Mouse (Mus musculus): ENCODE data around the gene Xylt1. TPM values are rescaled to one million over a fixed set of nuclear protein-coding genes. Genes with fewer than 3 reads are reported as not detected.
A peak's percentile ranks its signal among the peaks of the same experiment; 100 is the strongest.

Gene Xylt1
- 2.1 and 2.5 TPM in 2 replicates for polyA plus RNA-seq (2015; fragmentation: Nextera tagmentation; extraction: Ambion mirVana)

- no peaks in the 10 kb centered on the region for H3K9me3 ChIP-seq (replicated peaks; ENCODE audit: control insufficient read depth, low read length, poor library complexity, severe bottlenecking)
- ATAC-seq: peak; percentile 92
- peaks cover 3% of the 10 kb centered on the region; the same call in 1 of the 2 replicates for H3K27me3 ChIP-seq (ENCODE audit: control insufficient read depth, insufficient read depth, low read depth, low read length)
- H3K27ac ChIP-seq (ENCODE audit: low read length): peak within 1 kb of the TSS; percentile 85
- H3K9ac ChIP-seq (ENCODE audit: low read depth, low read length): peak within 1 kb of the TSS; percentile 85
- H3K4me1 ChIP-seq (ENCODE audit: control insufficient read depth, insufficient read depth, low read length): peaks cover 16% of the 10 kb centered on the region
- H3K4me3 ChIP-seq (ENCODE audit: low read depth, low read length): peak within 1 kb of the TSS; percentile 85
- H3K36me3 ChIP-seq (ENCODE audit: control insufficient read depth, insufficient read depth, low read length): no peaks in the 10 kb centered on the region
- peak within 1 kb of the TSS; percentile 82 for H3K4me2 ChIP-seq (ENCODE audit: low read length)
- under 1% methylated on average over 42 of the region's 69 CpGs for WGBS
These were observed at the start of gene Xylt1 for GRCm38 (mm10) chr7:117380418-117381187. Xylt1 (plus strand) TSS chr7:117380979.

GRCm38 (mm10) chr7:117333936-117334335 lies 46.8 kb upstream of the Xylt1 start:
- H3K4me3 ChIP-seq (ENCODE audit: low read depth, low read length): no peak overlapping the region
- H3K4me2 ChIP-seq (ENCODE audit: low read length): no peak overlapping the region
- H3K9me3 ChIP-seq (replicated peaks; ENCODE audit: control insufficient read depth, low read length, poor library complexity, severe bottlenecking): no peaks in the 10 kb centered on the region; the same call in 1 of the 2 replicates
- H3K27me3 ChIP-seq (ENCODE audit: control insufficient read depth, insufficient read depth, low read depth, low read length): no peaks in the 10 kb centered on the region
- no peaks in the 10 kb centered on the region for H3K4me1 ChIP-seq (ENCODE audit: control insufficient read depth, insufficient read depth, low read length)
- H3K27ac ChIP-seq (ENCODE audit: low read length): no peak overlapping the region
- H3K9ac ChIP-seq (ENCODE audit: low read depth, low read length): no peak overlapping the region
- H3K36me3 ChIP-seq (ENCODE audit: control insufficient read depth, insufficient read depth, low read length): no peaks in the 10 kb centered on the region
- ATAC-seq: no peak
- WGBS: 80% methylated on average over 5 of the region's 5 CpGs

- no peaks in the 10 kb centered on the region for H3K4me1 ChIP-seq (ENCODE audit: control insufficient read depth, insufficient read depth, low read length)
- ATAC-seq: no peak
- no peak overlapping the region for H3K4me2 ChIP-seq (ENCODE audit: low read length)
- H3K36me3 ChIP-seq (ENCODE audit: control insufficient read depth, insufficient read depth, low read length): no peaks in the 10 kb centered on the region
- H3K4me3 ChIP-seq (ENCODE audit: low read depth, low read length): no peak overlapping the region
- H3K27me3 ChIP-seq (ENCODE audit: control insufficient read depth, insufficient read depth, low read depth, low read length): no peaks in the 10 kb centered on the region
- no peak overlapping the region for H3K9ac ChIP-seq (ENCODE audit: low read depth, low read length)
- 71% methylated on average over 2 of the region's 2 CpGs for WGBS
- no peaks in the 10 kb centered on the region for H3K9me3 ChIP-seq (replicated peaks; ENCODE audit: control insufficient read depth, low read length, poor library complexity, severe bottlenecking)
- no peak overlapping the region for H3K27ac ChIP-seq (ENCODE audit: low read length)
These were observed 24.5 kb upstream of the Xylt1 start for GRCm38 (mm10) chr7:117356316-117356715.

GRCm38 (mm10) chr7:117357425-117358194 lies 23.2 kb upstream of the Xylt1 start:
- Histone ChIP-seq H3K9ac (ENCODE audit: low read depth, low read length) (no peak overlapping the region), H3K4me3 (ENCODE audit: low read depth, low read length) (no peak overlapping the region), H3K27ac (ENCODE audit: low read length) (no peak overlapping the region), H3K36me3 (ENCODE audit: control insufficient read depth, insufficient read depth, low read length) (no peaks in the 10 kb centered on the region), H3K4me1 (ENCODE audit: control insufficient read depth, insufficient read depth, low read length) (no peaks in the 10 kb centered on the region), H3K9me3 (replicated peaks; ENCODE audit: control insufficient read depth, low read length, poor library complexity, severe bottlenecking) (no peaks in the 10 kb centered on the region), H3K4me2 (ENCODE audit: low read length) (no peak overlapping the region), H3K27me3 (ENCODE audit: control insufficient read depth, insufficient read depth, low read depth, low read length) (no peaks in the 10 kb centered on the region)
- 83% methylated on average over 6 of the region's 6 CpGs for WGBS
- ATAC-seq: no peak

- 85% methylated on average over 2 of the region's 2 CpGs for WGBS
- H3K4me1 ChIP-seq (ENCODE audit: control insufficient read depth, insufficient read depth, low read length): no peaks in the 10 kb centered on the region
- H3K27me3 ChIP-seq (ENCODE audit: control insufficient read depth, insufficient read depth, low read depth, low read length): no peaks in the 10 kb centered on the region
- no peak overlapping the region for H3K4me2 ChIP-seq (ENCODE audit: low read length)
- no peak overlapping the region for H3K27ac ChIP-seq (ENCODE audit: low read length)
- H3K9me3 ChIP-seq (replicated peaks; ENCODE audit: control insufficient read depth, low read length, poor library complexity, severe bottlenecking): no peaks in the 10 kb centered on the region
- ATAC-seq: no peak
- H3K36me3 ChIP-seq (ENCODE audit: control insufficient read depth, insufficient read depth, low read length): no peaks in the 10 kb centered on the region
- H3K4me3 ChIP-seq (ENCODE audit: low read depth, low read length): no peak overlapping the region
- no peak overlapping the region for H3K9ac ChIP-seq (ENCODE audit: low read depth, low read length)
These were observed 19.5 kb upstream of the Xylt1 start for GRCm38 (mm10) chr7:117361281-117361680.

- Histone ChIP-seq H3K4me2 (ENCODE audit: low read length) (no peak overlapping the region), H3K27me3 (ENCODE audit: control insufficient read depth, insufficient read depth, low read depth, low read length) (no peaks in the 10 kb centered on the region), H3K9me3 (replicated peaks; ENCODE audit: control insufficient read depth, low read length, poor library complexity, severe bottlenecking) (no peaks in the 10 kb centered on the region), H3K36me3 (ENCODE audit: control insufficient read depth, insufficient read depth, low read length) (no peaks in the 10 kb centered on the region), H3K4me3 (ENCODE audit: low read depth, low read length) (no peak overlapping the region), H3K27ac (ENCODE audit: low read length) (no peak overlapping the region), H3K4me1 (ENCODE audit: control insufficient read depth, insufficient read depth, low read length) (no peaks in the 10 kb centered on the region), H3K9ac (ENCODE audit: low read depth, low read length) (no peak overlapping the region)
- ATAC-seq: no peak
- WGBS: 91% methylated on average over 4 of the region's 4 CpGs
These were observed 18.3 kb upstream of the Xylt1 start for GRCm38 (mm10) chr7:117362493-117362892.

GRCm38 (mm10) chr7:117368647-117369289 lies 12.0 kb upstream of the Xylt1 start:
- Histone ChIP-seq H3K9ac (ENCODE audit: low read depth, low read length) (no peak overlapping the region), H3K4me2 (ENCODE audit: low read length) (no peak overlapping the region), H3K27me3 (ENCODE audit: control insufficient read depth, insufficient read depth, low read depth, low read length) (no peaks in the 10 kb centered on the region), H3K9me3 (replicated peaks; ENCODE audit: control insufficient read depth, low read length, poor library complexity, severe bottlenecking) (no peaks in the 10 kb centered on the region), H3K27ac (ENCODE audit: low read length) (no peak overlapping the region), H3K4me3 (ENCODE audit: low read depth, low read length) (no peak overlapping the region), H3K36me3 (ENCODE audit: control insufficient read depth, insufficient read depth, low read length) (no peaks in the 10 kb centered on the region), H3K4me1 (ENCODE audit: control insufficient read depth, insufficient read depth, low read length) (no peaks in the 10 kb centered on the region)
- WGBS: 49% methylated on average over 6 of the region's 6 CpGs
- ATAC-seq: no peak

GRCm38 (mm10) chr7:117369290-117369941 lies 11.4 kb upstream of the Xylt1 start:
- H3K9ac ChIP-seq (ENCODE audit: low read depth, low read length): no peak overlapping the region
- no peak overlapping the region for H3K27ac ChIP-seq (ENCODE audit: low read length)

More at GRCm38 (mm10) chr7:117369290-117369941, 11.4 kb upstream of the Xylt1 start:
- Histone ChIP-seq H3K27me3 (ENCODE audit: control insufficient read depth, insufficient read depth, low read depth, low read length) (no peaks in the 10 kb centered on the region), H3K4me2 (ENCODE audit: low read length) (no peak overlapping the region), H3K4me3 (ENCODE audit: low read depth, low read length) (no peak overlapping the region), H3K36me3 (ENCODE audit: control insufficient read depth, insufficient read depth, low read length) (no peaks in the 10 kb centered on the region), H3K4me1 (ENCODE audit: control insufficient read depth, insufficient read depth, low read length) (no peaks in the 10 kb centered on the region), H3K9me3 (replicated peaks; ENCODE audit: control insufficient read depth, low read length, poor library complexity, severe bottlenecking) (no peaks in the 10 kb centered on the region)
- ATAC-seq: no peak
- WGBS: 76% methylated on average over 5 of the region's 5 CpGs
